Mouse (Mus musculus): Measurements from ENCODE around the gene Lipc. TPM values are rescaled to one million over a fixed set of nuclear protein-coding genes. Genes with fewer than 3 reads are reported as not detected.

Gene Lipc
- polyA plus RNA-seq, 1 experiment from 2014 or later = 3.6 TPM

Small RNAs within 50 kb of the gene (microRNA-seq; reads per million reads assigned to microRNA genes)
- gene Gm25149 = not detected

Other genes with a start within 250 kb of the Lipc start
- 1.0 and 1.3 TPM in 2 replicates for gene Aqp9, start 216.5 kb upstream of the Lipc start, polyA plus RNA-seq (2015; fragmentation: Nextera tagmentation; extraction: Ambion mirVana)

All from stomach, embryonic 15.5 days (tissue).